Mouse (Mus musculus) liver, embryonic 13.5 days (tissue): Measurements from ENCODE around the gene Wdr18. TPM values are rescaled to one million over a fixed set of nuclear protein-coding genes. Genes with fewer than 3 reads are reported as not detected.

Source experiments
- ATAC-seq: fragments of 200-750 bp; cut with Nextera tagmentation; 2 replicates; pipeline ENCODE4 v1.8.0; 2017; ENCODE audit warnings: low read depth, mild to moderate bottlenecking, moderate number of reproducible peaks, moderate library complexity
- DNase-seq: peaks from one replicate; pipeline ENCODE4 v3.0.0; 2022
- H3K27ac ChIP-seq: fragments of 300-500 bp; sonication (generic); 2 replicates; pipeline ENCODE4 v1.5.1; 2015; ENCODE audit warnings: moderate library complexity, mild to moderate bottlenecking, inconsistent platforms
- H3K27me3 ChIP-seq: fragments of 300-500 bp; sonication (generic); 2 replicates; pipeline ENCODE4 v1.6.1; 2015; ENCODE audit warnings: mild to moderate bottlenecking, inconsistent platforms
- H3K36me3 ChIP-seq: fragments of 300-500 bp; sonication (generic); 2 replicates; pipeline ENCODE4 v1.6.1; 2015; ENCODE audit warnings: mild to moderate bottlenecking, inconsistent platforms
- H3K4me1 ChIP-seq: fragments of 300-500 bp; sonication (generic); replicated peaks from 2 replicates; pipeline ENCODE4 v1.6.1; 2015; ENCODE audit warnings: inconsistent platforms
- H3K4me2 ChIP-seq: fragments of 300-500 bp; sonication (generic); 2 replicates; pipeline ENCODE4 v1.6.1; 2015; ENCODE audit warnings: inconsistent platforms, mild to moderate bottlenecking, moderate library complexity
- H3K4me3 ChIP-seq: fragments of 300-500 bp; sonication (generic); replicated peaks from 2 replicates; pipeline ENCODE4 v1.5.1; 2015; ENCODE audit warnings: mild to moderate bottlenecking, inconsistent platforms
- H3K9ac ChIP-seq: fragments of 300-500 bp; sonication (generic); 2 replicates; pipeline ENCODE4 v1.6.1; 2015; ENCODE audit warnings: mild to moderate bottlenecking, inconsistent platforms
- H3K9me3 ChIP-seq: fragments of 300-500 bp; sonication (generic); replicated peaks from 2 replicates; pipeline ENCODE4 v1.6.1; 2016; ENCODE audit warnings: inconsistent platforms
- WGBS: fragments of 180-500 bp; shearing (Covaris S2); methylation state at CpG from one replicate; pipeline ENCODE4 v1.1.7; 2015; ENCODE audit not compliant: insufficient replicate concordance; 5-methylcytosine and 5-hydroxymethylcytosine counted together
- polyA plus RNA-seq: library from polyadenylated mRNA; unstranded; fragments of >200 nt; fragmentation: Nextera tagmentation; extraction: Ambion mirVana; gene quantifications from 2 replicates; pipeline ENCODE4 v1.2.1, GENCODE M21; 2015

Gene Wdr18
- polyA plus RNA-seq, result 78.2 and 83.0 TPM in 2 replicates

- ATAC-seq, result peak; percentile 92
- Histone ChIP-seq H3K27ac (peak within 1 kb of the TSS; percentile 77), H3K36me3 (peaks cover 38% of the 10 kb centered on the region)
Observed at GRCm38 (mm10) chr10:79959847-79960601, at the start of gene Wdr18. Gene Wdr18, plus strand, starts transcription at chr10:79960152.

DNA sequence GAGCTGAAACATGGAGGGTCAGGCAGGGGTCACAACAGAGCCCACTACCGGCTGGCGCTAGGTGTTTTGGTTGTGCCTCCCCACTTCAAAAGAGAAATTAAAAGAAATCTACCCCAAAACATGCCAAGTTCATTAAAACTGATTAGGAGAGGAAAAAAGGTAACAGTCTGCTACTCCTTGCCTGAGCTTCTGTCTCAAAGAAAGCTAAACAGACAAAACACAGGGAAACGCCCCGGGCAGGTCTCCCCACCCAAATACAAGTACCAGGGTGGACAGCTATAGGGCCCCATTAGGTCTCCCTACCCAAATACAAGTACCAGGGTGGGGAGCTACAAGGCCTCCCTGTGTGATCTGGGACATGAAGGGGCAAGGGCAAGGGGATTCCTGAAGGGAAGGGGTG is 49.4 kb upstream of the Wdr18 start, which contains the start of gene Gm26602:
Gm26602 (plus strand) TSS at position 301 of the 400 bp plus-strand sequence.
- Histone ChIP-seq H3K27ac (peak within 1 kb of the TSS; percentile 82), H3K4me1 (peaks cover 63% of the 10 kb centered on the region), H3K27me3 (no peaks in the 10 kb centered on the region), H3K4me3 (no peak within 1 kb of the TSS), H3K9ac (peak within 1 kb of the TSS; percentile 48), H3K4me2 (peak within 1 kb of the TSS; percentile 44; the same call in 1 of the 2 replicates), H3K36me3 (peaks cover 39% of the 10 kb centered on the region), H3K9me3 (no peaks in the 10 kb centered on the region)
- ATAC-seq (no peak), DNase-seq (no peak)
- WGBS, result 90% methylated on average over 4 of the region's 4 CpGs

More at GRCm38 (mm10) chr10:79959847-79960601, at the start of gene Wdr18:
- under 1% methylated on average over 61 of the region's 61 CpGs for WGBS
- H3K4me3 ChIP-seq, result peak within 1 kb of the TSS; percentile 99
- H3K9ac ChIP-seq, result peak within 1 kb of the TSS; percentile 88
- H3K4me2 ChIP-seq, result peak within 1 kb of the TSS; percentile 94
- no peaks in the 10 kb centered on the region for H3K9me3 ChIP-seq
- no peaks in the 10 kb centered on the region for H3K27me3 ChIP-seq
- H3K4me1 ChIP-seq, result peaks cover 36% of the 10 kb centered on the region
- DNase-seq, result peak; percentile 100

GRCm38 (mm10) chr10:79912412-79912811 is 47.5 kb upstream of the Wdr18 start:
- H3K27me3 ChIP-seq, result peaks cover 3% of the 10 kb centered on the region
- H3K4me1 ChIP-seq, result peaks cover 74% of the 10 kb centered on the region
- H3K36me3 ChIP-seq, result peaks cover 23% of the 10 kb centered on the region
- H3K4me2 ChIP-seq, result no peak overlapping the region
- H3K9ac ChIP-seq, result no peak overlapping the region
- H3K4me3 ChIP-seq, result no peak overlapping the region
- WGBS, result 80% methylated on average over 20 of the region's 20 CpGs
- no peak overlapping the region for H3K27ac ChIP-seq
- no peaks in the 10 kb centered on the region for H3K9me3 ChIP-seq
- ATAC-seq (no peak), DNase-seq (no peak)

DNA sequence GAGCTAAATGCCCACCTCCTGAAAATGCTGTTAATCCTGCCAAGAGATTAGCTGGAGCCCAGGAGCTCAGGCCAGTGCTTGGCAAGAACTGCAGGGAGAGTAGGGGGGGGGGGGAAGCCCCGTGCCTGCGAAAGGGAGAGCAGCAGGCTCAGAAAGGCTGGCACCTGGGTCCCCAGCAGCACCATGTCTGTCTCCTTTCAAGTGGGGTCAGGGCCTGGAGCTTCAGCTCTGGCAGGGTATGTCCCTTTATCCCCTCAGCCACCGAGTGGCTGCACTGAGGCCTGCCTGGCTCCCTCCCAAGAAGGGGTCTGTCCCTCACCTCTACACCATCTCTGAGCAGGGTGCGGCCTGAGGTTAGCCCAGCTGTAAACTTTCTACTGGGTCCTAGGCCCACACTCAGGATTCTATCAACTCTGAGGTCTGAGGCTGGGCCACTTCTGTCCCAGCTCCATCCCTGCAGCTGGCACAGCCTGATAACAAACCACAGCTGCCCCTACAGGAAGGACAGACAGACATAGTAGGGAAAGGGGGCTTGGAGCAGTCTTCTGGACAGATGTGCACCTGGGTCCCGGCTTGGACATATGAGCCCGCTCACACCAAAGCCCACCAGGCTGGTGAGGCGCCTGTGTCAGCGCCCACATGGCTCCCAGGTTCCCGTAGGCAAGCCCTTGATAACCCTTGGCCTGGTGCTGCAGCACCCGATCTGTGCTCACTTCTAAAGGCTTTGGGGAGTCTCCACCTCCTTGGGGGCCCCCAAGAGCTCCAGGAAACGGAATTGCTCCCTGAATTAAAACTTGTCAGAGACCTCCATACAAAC is 45.6 kb upstream of the Wdr18 start:
- Histone ChIP-seq H3K4me2 (peak overlapping the region; percentile 98), H3K4me3 (peak overlapping the region; percentile 81), H3K36me3 (peaks cover 23% of the 10 kb centered on the region), H3K4me1 (peaks cover 80% of the 10 kb centered on the region), H3K9ac (peak overlapping the region; percentile 93), H3K9me3 (no peaks in the 10 kb centered on the region), H3K27ac (peak overlapping the region; percentile 94), H3K27me3 (peaks cover 22% of the 10 kb centered on the region)
- ATAC-seq (peak; percentile 81), DNase-seq (peak; percentile 60)
- 16% methylated on average over 10 of the region's 11 CpGs for WGBS

DNA sequence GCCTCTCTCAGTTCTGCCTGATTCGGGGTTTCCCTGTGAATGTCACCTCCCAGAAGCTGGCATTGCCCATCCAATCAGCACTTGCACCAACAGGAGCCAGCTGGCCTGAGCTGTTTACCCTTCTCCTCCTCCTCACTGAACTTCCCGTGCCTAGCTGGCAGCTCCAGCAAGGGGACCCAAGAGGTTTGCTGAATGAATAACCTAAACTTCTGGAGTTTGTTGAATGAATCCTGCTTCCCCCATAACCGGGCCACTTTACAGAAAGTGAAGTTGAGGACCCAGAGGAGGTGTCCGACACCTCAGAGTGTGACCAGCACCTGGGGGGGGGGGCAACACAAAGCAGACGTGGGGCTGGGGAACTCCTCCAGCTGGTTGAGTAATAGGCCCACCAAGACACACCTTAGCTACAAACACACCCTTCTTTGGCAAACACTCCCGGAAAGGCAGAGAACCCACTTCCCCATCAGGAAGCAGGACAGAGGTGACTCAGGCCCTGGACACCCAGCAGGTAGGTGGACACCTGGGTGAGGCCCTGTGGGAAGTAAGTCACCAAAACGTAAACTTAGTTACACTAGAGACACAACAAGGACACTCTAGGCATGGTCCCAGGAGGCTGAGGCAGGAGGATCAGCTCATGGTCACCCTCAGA is 44.9 kb upstream of the Wdr18 start:
- no peak; the same call in 1 of the 2 replicates for ATAC-seq

GRCm38 (mm10) chr10:79916081-79916480 is 43.9 kb upstream of the Wdr18 start:
- H3K4me1 ChIP-seq, result peaks cover 89% of the 10 kb centered on the region
- ATAC-seq, result no peak
- peak overlapping the region; percentile 98 for H3K4me2 ChIP-seq
- H3K27me3 ChIP-seq, result peaks cover 40% of the 10 kb centered on the region
- H3K9me3 ChIP-seq, result no peaks in the 10 kb centered on the region
- peak overlapping the region; percentile 93 for H3K9ac ChIP-seq
- H3K36me3 ChIP-seq, result peaks cover 17% of the 10 kb centered on the region
- H3K27ac ChIP-seq, result peak overlapping the region; percentile 94
- no peak for DNase-seq
- H3K4me3 ChIP-seq, result peak overlapping the region; percentile 81
- WGBS, result 9% methylated on average over 8 of the region's 8 CpGs

More for the DNA sequence above, 44.9 kb upstream of the Wdr18 start:
- Histone ChIP-seq H3K4me1 (peaks cover 80% of the 10 kb centered on the region), H3K9me3 (no peaks in the 10 kb centered on the region), H3K9ac (peak overlapping the region; percentile 93), H3K27me3 (peaks cover 29% of the 10 kb centered on the region), H3K4me3 (peak overlapping the region; percentile 81), H3K27ac (peak overlapping the region; percentile 94), H3K36me3 (peaks cover 23% of the 10 kb centered on the region), H3K4me2 (peak overlapping the region; percentile 98)
- no peak for DNase-seq
- 34% methylated on average over 7 of the region's 7 CpGs for WGBS

DNA sequence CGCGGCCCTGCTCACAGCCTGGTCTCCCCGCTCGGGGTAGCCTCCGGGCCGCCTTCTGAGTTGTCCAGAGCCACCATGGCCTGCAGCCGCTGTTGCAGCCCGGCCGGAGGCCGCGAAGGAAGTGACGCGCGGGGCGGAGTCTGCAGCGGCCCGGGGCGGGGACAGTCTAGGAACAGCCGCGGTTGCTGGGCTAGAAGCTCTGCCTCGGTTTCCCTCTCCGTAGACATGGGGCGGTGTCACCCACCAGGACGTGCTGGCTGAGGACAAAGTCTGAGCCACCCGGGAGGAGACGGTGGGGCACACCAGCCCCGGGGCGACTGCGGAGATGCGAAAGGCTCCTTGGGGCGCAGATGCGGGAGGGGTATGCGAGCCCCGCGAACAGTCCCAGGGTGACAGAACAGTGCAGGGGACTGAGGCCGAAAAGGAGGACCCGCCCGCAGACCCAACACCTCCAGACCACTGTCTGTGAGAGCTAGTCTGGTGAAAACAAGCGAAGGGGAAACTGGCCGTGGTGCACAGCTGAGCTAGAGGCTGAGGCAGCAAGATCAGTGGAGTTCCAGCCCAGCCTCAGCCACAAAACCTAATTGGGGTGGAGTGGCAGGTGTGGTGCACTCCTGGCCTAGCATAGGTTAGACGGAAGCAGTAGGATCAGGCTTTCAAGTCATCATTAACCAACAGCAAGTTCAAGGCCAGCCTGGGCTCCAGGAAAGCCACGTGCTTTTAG is 43.0 kb upstream of the Wdr18 start, which contains the start of gene Kiss1r:
Kiss1r (plus strand) TSS at position 164 of the 724 bp plus-strand sequence.
- H3K27me3 ChIP-seq, result peaks cover 48% of the 10 kb centered on the region
- peak; percentile 82 for DNase-seq
- H3K9me3 ChIP-seq, result no peaks in the 10 kb centered on the region
- peaks cover 8% of the 10 kb centered on the region for H3K36me3 ChIP-seq
- ATAC-seq, result peak; percentile 77
- H3K4me3 ChIP-seq, result peak within 1 kb of the TSS; percentile 81
- H3K4me1 ChIP-seq, result peaks cover 92% of the 10 kb centered on the region
- H3K9ac ChIP-seq, result peak within 1 kb of the TSS; percentile 93
- peak within 1 kb of the TSS; percentile 98 for H3K4me2 ChIP-seq
- peak within 1 kb of the TSS; percentile 94 for H3K27ac ChIP-seq
- WGBS, result 2% methylated on average over 41 of the region's 42 CpGs

- peaks cover 55% of the 10 kb centered on the region for H3K27me3 ChIP-seq
- peak overlapping the region; percentile 94; the same call in 1 of the 2 replicates for H3K27ac ChIP-seq
- H3K9ac ChIP-seq, result peak overlapping the region; percentile 93
- ATAC-seq, result no peak
- DNase-seq, result no peak
- peak overlapping the region; percentile 98 for H3K4me2 ChIP-seq
- no peaks in the 10 kb centered on the region for H3K9me3 ChIP-seq
- 55% methylated on average over 5 of the region's 5 CpGs for WGBS
- H3K4me1 ChIP-seq, result peaks cover 87% of the 10 kb centered on the region
- H3K36me3 ChIP-seq, result peaks cover 6% of the 10 kb centered on the region; the same call in 1 of the 2 replicates
- H3K4me3 ChIP-seq, result peak overlapping the region; percentile 81
Observed at GRCm38 (mm10) chr10:79917532-79918100, 42.3 kb upstream of the Wdr18 start.

GRCm38 (mm10) chr10:79918231-79919078 is 41.5 kb upstream of the Wdr18 start:
- peak overlapping the region; percentile 25 for H3K4me3 ChIP-seq
- no peak overlapping the region for H3K27ac ChIP-seq
- H3K4me1 ChIP-seq, result peaks cover 82% of the 10 kb centered on the region
- WGBS, result 13% methylated on average over 35 of the region's 35 CpGs
- ATAC-seq (no peak), DNase-seq (no peak)
- peaks cover 63% of the 10 kb centered on the region for H3K27me3 ChIP-seq
- H3K36me3 ChIP-seq, result peaks cover under 1% of the 10 kb centered on the region; the same call in 1 of the 2 replicates
- peak overlapping the region; percentile 98 for H3K4me2 ChIP-seq
- H3K9me3 ChIP-seq, result no peaks in the 10 kb centered on the region
- H3K9ac ChIP-seq, result peak overlapping the region; percentile 35
